Mouse (Mus musculus) embryonic facial prominence, embryonic 14.5 days (tissue): ENCODE results near the gene Polm. TPM values are rescaled to one million over a fixed set of nuclear protein-coding genes. Genes with fewer than 3 reads are reported as not detected.

Source experiments
- ATAC-seq: fragments of 200-750 bp; cut with Nextera tagmentation; 2 replicates; pipeline ENCODE4 v1.8.0; 2017; ENCODE audit warnings: low read depth, moderate number of reproducible peaks, moderate TSS enrichment
- DNase-seq: peaks from one replicate; pipeline ENCODE4 v3.0.0-alpha.2; 2015; ENCODE audit warnings: low spot score
- H3K27ac ChIP-seq: fragments of 300-500 bp; sonication (generic); replicated peaks from 2 replicates; pipeline ENCODE4 v1.5.1; 2014; ENCODE audit warnings: low read depth, mild to moderate bottlenecking, low read length, moderate library complexity
- H3K27me3 ChIP-seq: fragments of 300-500 bp; sonication (generic); replicated peaks from 2 replicates; pipeline ENCODE4 v1.6.1; 2014; ENCODE audit warnings: low read length; ENCODE audit not compliant: control insufficient read depth, insufficient read depth
- H3K36me3 ChIP-seq: fragments of 300-500 bp; sonication (generic); 2 replicates; pipeline ENCODE4 v1.6.1; 2014; ENCODE audit warnings: low read length, mixed read lengths; ENCODE audit not compliant: control insufficient read depth, insufficient read depth
- H3K4me1 ChIP-seq: fragments of 300-500 bp; sonication (generic); 2 replicates; pipeline ENCODE4 v1.6.1; 2014; ENCODE audit warnings: antibody characterized with exemption, low read length; ENCODE audit not compliant: control insufficient read depth, insufficient read depth
- H3K4me2 ChIP-seq: fragments of 300-500 bp; sonication (generic); 2 replicates; pipeline ENCODE4 v1.6.1; 2014; ENCODE audit warnings: low read depth, mild to moderate bottlenecking, low read length, moderate library complexity, mixed read lengths
- H3K4me3 ChIP-seq: fragments of 300-500 bp; sonication (generic); 2 replicates; pipeline ENCODE4 v1.5.1; 2014; ENCODE audit warnings: low read depth, mild to moderate bottlenecking, low read length
- H3K9ac ChIP-seq: fragments of 300-500 bp; sonication (generic); 2 replicates; pipeline ENCODE4 v1.6.1; 2014; ENCODE audit warnings: low read depth, mild to moderate bottlenecking, low read length, moderate library complexity, mixed read lengths
- H3K9me3 ChIP-seq: fragments of 300-500 bp; sonication (generic); 2 replicates; pipeline ENCODE4 v1.6.1; 2016; ENCODE audit warnings: low read length; ENCODE audit not compliant: control insufficient read depth
- WGBS: fragments of 180-500 bp; shearing (Covaris S2); extraction: QIAGEN DNeasy Blood & Tissue Kit; methylation state at CpG from one replicate; pipeline ENCODE4 v1.1.7; 2014; 5-methylcytosine and 5-hydroxymethylcytosine counted together
- polyA plus RNA-seq: library from polyadenylated mRNA; unstranded; fragments of >200 nt; fragmentation: Nextera tagmentation; extraction: Ambion mirVana; gene quantifications from 2 replicates; pipeline ENCODE4 v1.2.1, GENCODE M21; 2014

The Polm gene
- polyA plus RNA-seq, 1 experiment from 2014 or later, result 6.0 TPM

DNA sequence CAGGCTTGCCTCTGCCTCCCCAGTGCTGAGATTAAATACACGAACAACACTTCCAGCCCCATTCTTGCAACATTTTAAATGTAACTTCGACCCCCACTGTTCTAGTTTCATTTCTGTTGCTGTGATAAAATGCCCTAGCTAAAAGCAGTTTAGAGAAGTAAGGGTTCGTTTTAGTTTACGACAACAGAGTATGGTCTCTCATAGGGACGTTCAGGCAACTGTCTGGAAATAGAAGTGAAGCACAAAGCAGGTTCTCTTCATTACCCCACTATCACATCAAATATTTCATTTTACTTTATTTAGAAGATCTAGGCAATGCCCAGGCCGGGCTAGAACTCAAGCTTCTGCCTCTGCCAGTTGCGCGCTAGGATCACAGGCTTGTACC is 50.2 kb downstream of the Polm start:
- H3K4me1 ChIP-seq, result peaks cover 21% of the 10 kb centered on the region
- H3K4me2 ChIP-seq, result peak overlapping the region; percentile 89
- no peaks in the 10 kb centered on the region for H3K27me3 ChIP-seq
- ATAC-seq, result no peak
- H3K27ac ChIP-seq, result peak overlapping the region; percentile 94
- H3K4me3 ChIP-seq, result peak overlapping the region; percentile 88
- 36% methylated on average over 8 of the region's 8 CpGs for WGBS
- peak overlapping the region; percentile 85 for H3K9ac ChIP-seq
- DNase-seq, result no peak
- peaks cover 13% of the 10 kb centered on the region for H3K36me3 ChIP-seq
- no peaks in the 10 kb centered on the region for H3K9me3 ChIP-seq

DNA sequence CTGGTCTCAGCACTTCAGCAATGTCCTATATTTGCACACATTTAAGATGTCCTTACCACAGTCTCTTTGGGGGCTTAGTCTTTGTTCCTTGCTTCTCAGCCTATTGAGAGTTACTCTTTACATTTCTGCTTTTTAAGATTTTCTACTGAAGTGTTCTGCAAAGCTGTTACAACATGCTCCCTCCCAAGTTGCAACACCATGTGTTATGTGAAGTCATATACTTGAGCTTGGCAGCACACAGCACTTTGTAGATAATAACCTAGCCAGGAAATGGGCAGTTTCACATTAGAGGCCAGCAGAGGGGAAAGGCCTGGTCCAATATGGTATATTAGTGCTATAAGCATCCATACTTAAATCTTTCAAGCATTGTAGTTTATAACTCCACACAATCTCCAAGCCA is 52.1 kb downstream of the Polm start:
- H3K27ac ChIP-seq, result no peak overlapping the region
- peaks cover 21% of the 10 kb centered on the region for H3K4me1 ChIP-seq
- no peak for DNase-seq
- no peaks in the 10 kb centered on the region for H3K27me3 ChIP-seq
- no peak overlapping the region for H3K9ac ChIP-seq
- H3K36me3 ChIP-seq, result no peaks in the 10 kb centered on the region
- no peaks in the 10 kb centered on the region for H3K9me3 ChIP-seq
- H3K4me3 ChIP-seq, result no peak overlapping the region
- no peak for ATAC-seq
- no peak overlapping the region for H3K4me2 ChIP-seq

DNA sequence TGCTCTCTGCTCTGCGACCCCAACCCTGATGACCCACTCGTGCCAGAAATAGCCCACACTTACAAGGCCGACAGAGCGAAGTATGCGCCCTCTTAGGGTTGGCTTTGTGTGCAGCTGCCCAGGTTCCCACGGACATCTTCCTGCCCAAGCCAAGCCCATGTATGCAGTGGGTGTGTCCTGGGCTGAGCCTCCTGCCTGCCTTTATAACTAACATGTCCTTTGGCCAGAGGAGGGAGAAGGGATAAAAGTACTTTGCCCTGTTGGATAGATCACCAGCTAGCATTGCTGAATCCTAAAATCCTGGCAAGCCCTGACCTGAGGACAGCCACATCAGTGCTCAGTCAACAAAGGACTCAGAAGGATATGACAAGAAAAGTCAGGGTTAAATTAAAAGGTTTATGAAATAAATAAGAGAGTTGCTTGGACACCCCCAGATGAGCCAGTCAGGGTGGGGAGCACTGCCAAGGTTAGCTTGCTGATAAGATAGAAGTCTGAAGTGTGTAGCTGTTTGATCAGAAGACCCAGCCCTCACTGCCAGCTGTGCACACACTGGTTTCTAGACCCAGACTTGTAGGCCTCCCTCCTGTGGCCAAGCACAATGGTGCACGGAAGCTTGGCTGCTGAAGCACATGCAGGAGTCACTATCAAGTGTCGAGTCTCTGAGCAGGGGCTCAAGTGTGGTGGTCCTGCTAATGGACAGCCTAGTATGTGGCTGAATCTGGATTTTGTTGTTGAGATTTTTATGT is 55.4 kb downstream of the Polm start:
- Histone ChIP-seq H3K27ac (no peak overlapping the region), H3K4me1 (peaks cover 5% of the 10 kb centered on the region; the same call in 1 of the 2 replicates), H3K27me3 (no peaks in the 10 kb centered on the region), H3K4me2 (no peak overlapping the region), H3K4me3 (no peak overlapping the region), H3K9ac (no peak overlapping the region), H3K36me3 (no peaks in the 10 kb centered on the region), H3K9me3 (no peaks in the 10 kb centered on the region)
- WGBS, result 73% methylated on average over 8 of the region's 8 CpGs
- ATAC-seq (no peak), DNase-seq (no peak)

DNA sequence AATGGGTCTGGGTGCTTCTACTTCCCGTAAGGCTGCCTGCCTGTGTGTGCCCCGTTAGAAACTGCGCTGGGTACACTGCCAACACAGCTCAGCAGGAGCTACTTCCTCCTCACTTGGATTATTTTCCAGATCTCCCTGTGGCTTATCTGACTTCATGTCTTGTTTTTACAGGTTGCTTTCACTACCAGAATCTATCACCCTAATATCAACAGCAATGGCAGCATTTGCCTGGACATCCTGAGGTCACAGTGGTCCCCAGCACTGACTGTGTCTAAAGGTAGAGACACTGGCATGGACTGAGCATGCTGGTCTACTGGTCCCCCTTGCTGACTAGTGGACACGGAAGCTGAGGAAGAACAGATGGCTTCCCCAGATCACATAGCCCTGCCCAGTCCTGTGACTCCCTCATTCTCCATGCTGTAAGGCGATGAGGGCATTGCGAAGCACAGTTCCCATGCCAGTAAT is 57.7 kb downstream of the Polm start:
- WGBS, result 93% methylated on average over 6 of the region's 6 CpGs
- ATAC-seq, result no peak
- H3K4me1 ChIP-seq, result no peaks in the 10 kb centered on the region
- H3K9ac ChIP-seq, result no peak overlapping the region
- no peaks in the 10 kb centered on the region for H3K27me3 ChIP-seq
- H3K4me2 ChIP-seq, result no peak overlapping the region
- no peak overlapping the region for H3K4me3 ChIP-seq
- no peak overlapping the region for H3K27ac ChIP-seq
- no peaks in the 10 kb centered on the region for H3K36me3 ChIP-seq
- DNase-seq, result no peak
- H3K9me3 ChIP-seq, result no peaks in the 10 kb centered on the region

DNA sequence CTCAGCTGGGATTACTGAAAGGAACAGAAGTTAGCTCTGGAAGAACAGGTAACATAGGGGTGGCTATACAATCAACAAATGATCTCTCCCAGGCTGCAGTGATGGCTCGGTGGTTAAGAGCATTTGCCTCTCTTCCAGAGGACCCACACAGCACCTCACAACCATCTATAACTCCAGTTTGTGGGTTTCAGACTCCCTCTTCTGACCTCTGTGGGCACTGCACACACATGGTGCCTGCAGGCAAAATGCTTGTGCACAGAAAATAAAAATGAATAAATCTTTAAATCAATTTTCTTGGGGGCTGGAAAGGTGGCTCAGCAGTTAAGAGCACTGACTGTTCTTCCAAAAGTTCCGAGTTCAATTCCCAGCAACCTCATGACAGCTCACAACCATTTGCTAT is 59.3 kb downstream of the Polm start:
- no peaks in the 10 kb centered on the region for H3K9me3 ChIP-seq
- WGBS, result 62% methylated on average over 2 of the region's 2 CpGs
- H3K4me1 ChIP-seq, result no peaks in the 10 kb centered on the region
- no peak overlapping the region for H3K9ac ChIP-seq
- no peak overlapping the region for H3K4me3 ChIP-seq
- no peak overlapping the region for H3K4me2 ChIP-seq
- DNase-seq (no peak), ATAC-seq (no peak)
- H3K36me3 ChIP-seq, result no peaks in the 10 kb centered on the region
- H3K27me3 ChIP-seq, result no peaks in the 10 kb centered on the region
- no peak overlapping the region for H3K27ac ChIP-seq

Other genes starting within 250 kb of the Polm start
- gene Mrps24, start 122.3 kb downstream of the Polm start, polyA plus RNA-seq, result 195 and 198 TPM in 2 replicates
- gene Urgcp, start 75.6 kb downstream of the Polm start, polyA plus RNA-seq, result 22.5 and 25.2 TPM in 2 replicates
- gene Dbnl, start 49.5 kb downstream of the Polm start, polyA plus RNA-seq, result 82.5 and 102 TPM in 2 replicates
- 157 and 228 TPM in 2 replicates for gene Pgam2, start 34.3 kb downstream of the Polm start, polyA plus RNA-seq
- 68.8 and 73.6 TPM in 2 replicates for gene Aebp1, start 23.9 kb upstream of the Polm start, polyA plus RNA-seq
- 83.2 and 98.3 TPM in 2 replicates for gene Pold2, start 40.3 kb upstream of the Polm start, polyA plus RNA-seq
- gene Myl7, start 60.8 kb upstream of the Polm start, polyA plus RNA-seq, result 0.63 and 1.5 TPM in 2 replicates
- gene Gck, start 112.1 kb upstream of the Polm start, polyA plus RNA-seq, result 1.0 and 2.3 TPM in 2 replicates
- 30.9 and 33.1 TPM in 2 replicates for gene Ykt6, start 117.7 kb upstream of the Polm start, polyA plus RNA-seq
- gene Camk2b, start 228.3 kb upstream of the Polm start, polyA plus RNA-seq, result 6.1 and 9.2 TPM in 2 replicates